Mouse (Mus musculus): ENCODE measurements at regions not wholly inside any gene's neighbourhood (a gene's known extent, or its start where the extent isn't known, plus 50 kb on each side); places are given as distances from the start of the nearest gene placed in this dataset.

GRCm38 (mm10) chr19:59587303-59587702, 129.1 kb downstream of the Emx2 start:
- TF ChIP-seq CTCF (conservative IDR thresholded peaks at IDR 0.05; ENCODE audit: insufficient read depth, insufficient read length, low read depth, low read length) = no peak
- TF ChIP-seq POLR2A (IDR thresholded peaks at IDR 0.05; ENCODE audit: low read depth, low read length) = no peak

All from kidney, adult 2 months (tissue).